Mouse (Mus musculus) olfactory bulb, adult 2 months (tissue): ENCODE data around the gene Pik3r2. TPM values are rescaled to one million over a fixed set of nuclear protein-coding genes. Genes with fewer than 3 reads are reported as not detected.

Source experiments
- H3K27ac ChIP-seq: fragments of 200-500 bp; 2 replicates; pipeline ENCODE4 v1.5.1; 2012; ENCODE audit warnings: low read depth, low read length; ENCODE audit not compliant: insufficient read depth
- H3K4me1 ChIP-seq: fragments of 200-500 bp; 2 replicates; pipeline ENCODE4 v1.6.1; 2012; ENCODE audit warnings: low read length; ENCODE audit not compliant: control insufficient read depth, insufficient read depth
- H3K4me3 ChIP-seq: fragments of 200-500 bp; 2 replicates; pipeline ENCODE4 v1.5.1; 2012; ENCODE audit warnings: mild to moderate bottlenecking, low read depth, low read length, moderate library complexity; ENCODE audit not compliant: insufficient read depth
- CTCF ChIP-seq: fragments of 200-500 bp; IDR thresholded peaks from 2 replicates; pipeline ENCODE4 v1.5.1; 2012; ENCODE audit warnings: low read depth, mild to moderate bottlenecking, low read length, moderate library complexity; ENCODE audit not compliant: insufficient read depth
- POLR2A ChIP-seq: fragments of 200-500 bp; IDR thresholded peaks from 2 replicates; pipeline ENCODE4 v1.6.1; 2012; ENCODE audit warnings: mild to moderate bottlenecking, low read depth, low read length, moderate library complexity; ENCODE audit not compliant: insufficient read depth
- WGBS: fragments of 180-500 bp; shearing (Covaris S2); methylation state at CpG from one replicate; pipeline ENCODE4 v1.1.7; 2018; 5-methylcytosine and 5-hydroxymethylcytosine counted together
- polyA plus RNA-seq: library from polyadenylated mRNA; stranded (reverse); fragments of >200 nt; gene quantifications from 2 replicates; pipeline ENCODE4 v1.2.4, GENCODE M21; 2012; ENCODE audit warnings: low replicate concordance; ENCODE audit not compliant: missing spikeins, insufficient read depth, insufficient read length

Gene Pik3r2
- polyA plus RNA-seq, 1 experiment: not detected

DNA sequence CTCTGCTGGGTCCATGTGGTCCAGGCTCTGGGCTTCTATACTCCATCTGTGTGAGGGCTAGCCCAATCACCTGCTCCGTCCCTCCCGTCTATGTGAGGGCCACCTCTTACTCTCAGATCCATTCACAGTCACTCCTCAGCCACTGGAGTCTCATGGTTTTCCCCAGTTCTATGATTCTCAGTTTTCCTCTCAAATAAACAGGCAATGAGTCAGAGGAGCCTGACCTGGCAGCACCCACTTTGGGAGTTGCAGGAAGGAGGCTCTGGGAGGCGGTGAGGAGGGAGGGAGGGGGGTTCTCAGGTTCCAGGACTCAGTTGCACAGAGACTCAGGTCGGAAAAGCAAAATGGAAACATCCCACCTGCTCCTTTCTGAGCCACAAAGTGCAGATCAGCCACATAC lies 36.4 kb upstream of the Pik3r2 start:
- WGBS: 42% methylated on average over 4 of the region's 4 CpGs
- Histone ChIP-seq H3K4me3 (no peak overlapping the region), H3K27ac (no peak overlapping the region), H3K4me1 (peaks cover 19% of the 10 kb centered on the region)
- TF ChIP-seq POLR2A (no peak), CTCF (no peak)

DNA sequence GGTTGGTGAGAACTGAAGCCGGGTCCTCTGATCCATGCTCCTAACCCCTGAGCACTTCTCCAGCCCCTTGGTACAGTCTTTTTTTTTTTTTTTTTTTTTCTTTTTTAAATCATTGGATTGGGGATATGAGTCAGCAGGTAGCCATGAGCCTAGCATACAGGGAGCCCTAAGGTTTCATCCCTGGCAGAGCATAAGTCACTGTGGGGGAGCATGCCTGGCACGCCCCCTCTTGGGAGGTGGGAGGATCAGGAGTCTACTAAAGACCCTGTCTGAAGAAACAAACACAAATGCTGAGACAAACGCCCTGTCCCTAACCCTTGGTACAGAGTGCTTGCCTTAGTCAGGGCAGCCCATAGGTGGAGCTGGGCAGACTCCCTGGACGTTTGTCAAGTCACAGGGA lies 35.5 kb upstream of the Pik3r2 start:
- TF ChIP-seq CTCF: no peak
- TF ChIP-seq POLR2A: no peak
- H3K4me3 ChIP-seq: no peak overlapping the region
- H3K4me1 ChIP-seq: peaks cover 19% of the 10 kb centered on the region
- WGBS: 49% methylated on average over 4 of the region's 4 CpGs
- H3K27ac ChIP-seq: no peak overlapping the region

DNA sequence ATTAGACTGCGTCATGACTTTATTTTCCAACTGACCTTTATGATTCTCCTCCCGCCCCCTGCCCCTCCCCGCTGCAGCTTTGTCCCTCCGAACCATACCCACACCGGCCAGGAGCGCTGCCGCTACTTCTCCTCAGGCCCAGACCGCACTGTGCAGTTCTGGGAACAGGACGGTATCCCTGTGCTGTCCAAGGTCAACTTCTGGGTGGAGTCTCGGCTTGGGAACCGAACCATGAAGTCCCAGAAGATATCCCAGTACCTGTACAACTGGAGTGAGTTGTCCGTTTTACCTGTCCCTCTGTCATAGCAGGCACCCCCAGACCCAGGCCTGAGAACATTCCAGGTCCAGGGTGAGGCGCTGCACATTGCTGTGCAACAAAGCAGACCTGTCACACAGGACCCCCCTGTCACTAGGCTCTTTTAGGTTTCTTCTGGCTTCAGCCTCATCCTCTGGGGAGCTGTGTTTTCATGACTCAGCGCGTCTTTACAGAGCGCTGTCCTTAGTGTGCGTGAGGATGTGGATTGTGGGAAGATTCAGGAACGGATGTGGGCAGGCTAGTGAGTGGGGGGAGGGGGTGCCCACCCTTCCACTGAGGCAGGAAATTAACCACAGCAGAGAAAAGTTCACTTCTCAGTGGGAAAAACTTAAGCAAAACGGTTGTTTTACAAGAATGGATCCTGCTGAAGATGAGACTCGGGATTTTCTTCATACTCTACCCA lies 34.6 kb upstream of the Pik3r2 start:
- TF ChIP-seq CTCF (no peak), POLR2A (no peak)
- 78% methylated on average over 20 of the region's 20 CpGs for WGBS

DNA sequence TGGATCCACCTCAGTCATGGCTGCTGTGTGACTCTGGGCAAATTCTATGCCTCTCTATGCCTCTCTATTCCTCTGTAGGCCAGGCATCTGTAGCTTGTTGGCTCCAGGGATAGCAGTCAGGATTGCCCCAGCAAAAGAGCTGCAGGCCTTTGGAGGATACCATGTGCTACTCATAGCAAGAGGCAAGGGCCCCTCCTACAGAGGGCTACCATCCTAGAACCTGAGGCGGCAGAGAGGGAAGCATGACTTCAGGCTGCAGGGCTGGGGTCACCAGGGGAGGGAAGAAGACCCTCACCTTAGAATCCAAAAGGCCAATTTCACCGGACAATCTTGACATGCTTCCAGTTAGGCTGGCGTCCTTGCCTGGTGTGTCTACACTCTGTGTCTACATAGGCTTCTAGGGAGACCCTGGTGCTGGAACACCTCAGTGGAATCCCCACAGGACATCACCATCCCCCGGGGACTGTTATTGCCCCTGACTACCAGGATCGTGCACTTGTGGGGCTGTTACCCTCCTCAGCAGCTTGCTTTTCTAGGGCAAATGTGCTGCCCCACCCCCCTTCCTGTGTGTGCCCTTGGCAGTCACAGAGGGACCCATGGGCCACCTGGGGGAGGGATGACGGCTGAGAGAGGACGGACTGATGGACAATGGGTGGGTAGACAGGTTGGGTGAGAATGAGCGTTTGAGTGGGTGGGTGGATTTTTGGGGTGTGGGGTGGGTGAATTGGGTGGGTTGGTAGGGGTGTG lies 32.6 kb upstream of the Pik3r2 start:
- peaks cover 23% of the 10 kb centered on the region for H3K4me1 ChIP-seq
- WGBS: 84% methylated on average over 8 of the region's 8 CpGs
- no peak overlapping the region for H3K27ac ChIP-seq
- no peak overlapping the region for H3K4me3 ChIP-seq
- no peak for TF ChIP-seq CTCF
- no peak for TF ChIP-seq POLR2A

More for the DNA sequence above, 34.6 kb upstream of the Pik3r2 start:
- Histone ChIP-seq H3K4me1 (peaks cover 13% of the 10 kb centered on the region), H3K4me3 (no peak overlapping the region), H3K27ac (no peak overlapping the region)

DNA sequence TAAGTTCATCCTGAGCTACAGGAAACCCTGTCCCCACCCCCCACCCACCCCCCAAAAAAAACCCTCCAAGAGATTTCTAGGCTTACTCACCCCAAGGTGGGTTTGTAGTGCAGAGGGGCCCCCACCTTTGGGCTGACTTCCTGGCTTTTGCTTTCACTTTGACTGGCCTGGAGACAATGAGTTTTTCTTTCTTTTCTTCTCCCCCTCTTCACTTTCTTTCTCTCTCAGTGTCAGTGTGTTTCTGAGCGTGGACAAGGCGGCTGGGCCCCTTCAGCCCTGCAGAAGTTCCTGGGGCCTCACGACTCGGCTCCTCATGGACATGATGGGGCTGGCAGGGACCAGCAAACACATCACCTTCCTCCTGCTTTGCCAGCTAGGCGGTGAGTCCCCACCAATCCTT lies 31.7 kb upstream of the Pik3r2 start, which contains the start of gene Il12rb1:
Gene Il12rb1 (plus strand): TSS at position 211 of the 400 bp plus-strand sequence.
- TF ChIP-seq POLR2A: no peak
- no peak for TF ChIP-seq CTCF
- 76% methylated on average over 5 of the region's 5 CpGs for WGBS
- no peak within 1 kb of the TSS for H3K27ac ChIP-seq
- H3K4me3 ChIP-seq: no peak within 1 kb of the TSS
- peaks cover 30% of the 10 kb centered on the region for H3K4me1 ChIP-seq

DNA sequence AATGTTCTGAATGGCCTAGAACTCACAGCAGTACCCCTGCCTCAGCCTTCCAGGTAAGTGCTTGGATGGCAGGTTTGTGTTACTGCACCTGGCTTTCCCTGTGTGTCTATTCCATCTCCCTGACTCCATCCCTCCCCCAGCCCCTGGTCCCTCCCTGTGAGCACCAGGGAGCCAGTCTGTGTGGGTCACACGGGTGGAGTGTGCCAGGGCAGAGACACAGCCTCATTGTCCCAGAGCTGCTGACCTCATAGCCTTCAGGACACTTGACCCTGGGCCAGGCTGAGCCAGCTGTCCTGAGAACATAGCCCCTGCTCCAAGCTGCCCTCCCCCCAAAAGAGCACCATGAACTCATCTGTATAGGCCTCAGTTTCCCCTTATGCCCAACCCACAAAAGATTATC lies 30.8 kb upstream of the Pik3r2 start:
- Histone ChIP-seq H3K27ac (no peak overlapping the region), H3K4me3 (no peak overlapping the region), H3K4me1 (peaks cover 23% of the 10 kb centered on the region)
- WGBS: 67% methylated on average over 1 of the region's 1 CpGs
- TF ChIP-seq POLR2A (no peak), CTCF (no peak)

DNA sequence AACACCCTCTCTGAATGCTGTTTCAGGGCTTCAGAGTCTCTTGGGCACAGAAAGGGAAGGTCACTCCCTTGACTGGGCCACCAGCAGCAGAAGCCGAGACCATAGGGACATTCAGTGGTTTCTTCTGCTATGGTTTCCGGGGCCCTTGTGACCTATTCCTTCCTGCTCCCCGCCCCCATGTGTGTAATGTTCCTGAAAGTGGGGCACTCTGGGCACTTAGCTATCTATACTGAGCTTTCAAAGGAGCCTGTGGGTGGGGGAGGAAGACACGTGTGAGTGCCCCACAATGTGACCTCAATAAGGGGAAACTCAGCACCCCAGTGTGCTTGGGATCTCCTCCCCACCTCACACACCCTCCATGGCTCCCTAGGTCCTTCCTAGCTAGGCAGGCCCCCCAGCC lies 30.0 kb upstream of the Pik3r2 start:
- Histone ChIP-seq H3K27ac (no peak overlapping the region; the same call in 1 of the 2 replicates), H3K4me3 (no peak overlapping the region), H3K4me1 (peaks cover 25% of the 10 kb centered on the region)
- 88% methylated on average over 4 of the region's 4 CpGs for WGBS
- TF ChIP-seq CTCF (no peak), POLR2A (no peak)

DNA sequence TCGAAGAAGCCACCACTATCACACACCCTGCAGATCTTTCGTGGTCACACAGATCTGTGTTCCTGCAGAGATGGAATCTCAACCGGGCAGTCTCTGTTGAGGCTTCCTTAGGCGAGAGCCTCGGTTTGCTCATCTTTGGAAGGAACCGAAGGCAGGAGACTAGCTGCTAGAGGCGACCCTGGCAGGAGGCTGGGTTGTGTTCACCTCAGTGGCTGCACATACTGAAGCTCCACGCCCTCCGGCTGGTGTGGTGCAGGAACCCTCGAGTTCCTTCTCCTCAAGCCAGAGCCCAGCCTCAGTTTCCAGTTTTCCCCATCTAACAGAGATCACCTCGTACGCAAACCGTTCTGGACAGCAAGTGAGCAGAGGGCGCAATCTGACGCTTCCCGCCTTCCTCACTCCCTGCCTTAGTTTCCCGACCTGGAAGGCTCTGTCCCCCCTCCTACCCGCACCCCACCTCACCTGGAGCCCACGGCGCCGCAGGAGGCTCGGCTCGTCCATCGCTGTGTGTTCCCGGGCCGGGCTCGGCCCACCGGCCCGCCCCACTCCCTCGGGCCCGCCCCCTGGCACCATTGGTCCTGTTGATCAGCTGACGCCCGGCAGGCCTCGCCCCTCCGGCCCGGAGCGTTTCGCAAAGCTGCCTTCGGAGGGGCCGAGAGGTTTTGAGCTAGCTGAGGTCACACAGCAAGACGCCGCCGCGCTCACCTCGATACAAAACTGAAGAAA lies 28.1 kb upstream of the Pik3r2 start, which contains the start of gene Mast3:
Gene Mast3 (minus strand): TSS at position 574 of the 726 bp plus-strand sequence.
- TF ChIP-seq POLR2A: peak; percentile 50; the same call in 1 of the 2 replicates
- no peak for TF ChIP-seq CTCF
- Histone ChIP-seq H3K4me1 (peaks cover 36% of the 10 kb centered on the region), H3K27ac (peak within 1 kb of the TSS; percentile 18; the same call in 1 of the 2 replicates), H3K4me3 (peak within 1 kb of the TSS; percentile 60)
- 1% methylated on average over 45 of the region's 45 CpGs for WGBS
